Comparison of ENCODE assay signal across 25 mouse cellular contexts in the genomic region with DNA sequence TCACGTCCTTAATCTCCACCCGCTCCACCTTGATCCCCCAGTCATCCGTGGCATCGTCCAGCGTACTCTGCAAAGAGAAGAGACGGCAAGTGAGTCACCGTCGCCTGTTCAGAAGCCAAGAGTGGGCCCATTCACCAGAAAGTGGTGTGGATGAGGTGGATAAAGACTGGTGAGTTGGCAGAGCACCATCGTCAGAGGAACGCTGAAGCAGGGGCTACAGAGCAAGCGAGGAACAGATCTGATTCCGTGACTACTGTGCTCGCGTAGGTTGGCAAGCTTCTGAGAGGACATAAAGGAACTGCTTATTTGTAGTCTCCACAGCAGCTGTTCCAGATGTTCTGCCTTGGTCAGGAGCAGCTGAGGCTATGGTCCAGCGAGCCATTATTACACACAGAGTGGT. TPM values are rescaled to one million over a fixed set of nuclear protein-coding genes. Genes with fewer than 3 reads are reported as not detected.
"Had no signal": no experiment of that assay in that cellular context is flagged by ENCODE, and none has a peak within 500 bp of the region (broad histone marks: within the 10 kb centered on the region; RNA-seq: fewer than 3 reads in every experiment).

No protein-coding gene starts in this region.

- ATAC-seq: midbrain, embryonic 16.5 days had no signal

- DNase-seq: lung, embryonic 14.5 days; lung, postnatal 10 days; lung, postnatal 4 days; midbrain, embryonic 14.5 days; retina, postnatal 1 day; right cerebral cortex, adult 18-20 months; right cerebral cortex, postnatal 25 days; right cerebral cortex, postnatal 4 days; spleen, adult 18-20 months; thymus, adult 18-20 months; thymus, postnatal 14 days; thymus, postnatal 36 days had no signal

- H3K27ac ChIP-seq: midbrain, embryonic 10.5 days; midbrain, embryonic 12.5 days; neural tube, embryonic 13.5 days; neural tube, embryonic 15.5 days had no signal

- H3K36me3 ChIP-seq: midbrain, embryonic 10.5 days; midbrain, embryonic 12.5 days; neural tube, embryonic 13.5 days; neural tube, embryonic 15.5 days had no signal

- H3K27me3 ChIP-seq: neural tube, embryonic 13.5 days; neural tube, embryonic 15.5 days had no signal

- H3K9ac ChIP-seq: lung, embryonic 14.5 days; midbrain, embryonic 12.5 days; neural tube, embryonic 13.5 days; neural tube, embryonic 15.5 days had no signal

- H3K4me3 ChIP-seq: midbrain, embryonic 10.5 days; midbrain, embryonic 12.5 days; myocyte; neural tube, embryonic 13.5 days; neural tube, embryonic 15.5 days had no signal

- H3K9me3 ChIP-seq: midbrain, embryonic 10.5 days; midbrain, embryonic 12.5 days; neural tube, embryonic 13.5 days; neural tube, embryonic 15.5 days had no signal

- H3K4me2 ChIP-seq: lung, embryonic 14.5 days; midbrain, embryonic 12.5 days; neural tube, embryonic 13.5 days; neural tube, embryonic 15.5 days had no signal

RNA-seq across cellular contexts. Expression of a gene that starts 47.1 kb away (rescaled TPM):
- total RNA-seq: megakaryocyte, adult 5-6 weeks; megakaryocyte-erythroid progenitor cell, adult 5-6 weeks had no signal
- polyA plus RNA-seq: lung, embryonic 14.5 days; lung, embryonic 16.5 days; midbrain, embryonic 10.5 days; midbrain, embryonic 12.5 days; midbrain, embryonic 14.5 days; midbrain, embryonic 16.5 days; myocyte; neural tube, embryonic 11.5 days; neural tube, embryonic 13.5 days; neural tube, embryonic 15.5 days; small intestine, adult 2 months; stomach, embryonic 14.5 days; stomach, embryonic 16.5 days had no signal
